Mouse (Mus musculus): Measurements from ENCODE around the gene Prr23a2. TPM values are rescaled to one million over a fixed set of nuclear protein-coding genes. Genes with fewer than 3 reads are reported as not detected.
"Not testable (repeated sequence)": the region's sequence is repeated elsewhere in the genome, so short reads cannot be mapped to it uniquely, and the experiment has no call there.

The Prr23a2 gene
- total RNA-seq (2017), result not detected in 2 replicates

DNA sequence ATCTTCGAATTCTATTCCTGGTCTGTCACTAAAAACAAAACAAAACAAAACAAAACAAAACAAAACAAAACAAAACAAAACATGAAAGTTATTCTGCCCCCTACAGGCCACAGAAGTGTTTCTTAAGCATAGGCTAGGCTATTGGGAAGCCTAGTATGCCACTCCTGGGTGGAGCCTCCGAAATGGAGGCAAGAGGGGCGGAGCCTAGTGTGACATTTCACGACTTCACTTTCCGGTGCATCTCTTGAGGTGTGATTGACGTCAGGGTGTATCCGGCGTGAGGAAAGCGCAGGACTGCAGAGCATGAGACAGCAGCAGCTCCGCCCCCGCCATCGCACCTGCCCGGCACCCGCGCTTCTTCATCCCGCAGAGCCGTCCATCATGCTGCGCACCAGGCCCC lies at the start of gene Prr23a2:
Gene Prr23a2 (plus strand): TSS at position 285 of the 400 bp plus-strand sequence.
- no peak for ATAC-seq (replicated peaks in 1 of 2; ENCODE audit: insufficient read depth in 1 of 2, low FRiP score in 2 of 2, low TSS enrichment in 1 of 2, low read depth in 1 of 2, poor library complexity in 2 of 2, severe bottlenecking in 2 of 2)

DNA sequence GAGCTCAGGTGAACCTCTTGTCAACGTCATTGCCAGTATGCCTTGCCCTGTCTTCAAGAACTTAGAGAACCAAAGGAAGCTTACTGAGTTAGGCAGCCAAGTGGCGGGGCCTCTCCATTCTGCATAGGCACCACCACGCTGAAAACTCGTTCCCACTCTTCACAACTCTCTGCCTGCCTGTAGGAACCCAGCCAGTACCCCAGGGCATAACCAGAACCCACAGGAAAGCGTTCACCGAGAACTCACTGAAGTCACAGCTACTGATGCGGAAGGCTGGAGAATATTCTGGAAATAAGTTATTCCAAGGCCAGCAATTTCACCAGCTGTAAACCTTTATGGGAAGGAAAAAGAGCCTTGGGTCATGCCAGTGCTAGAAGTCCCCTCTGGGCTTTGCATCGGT lies 48.7 kb upstream of the Prr23a2 start:
- ATAC-seq (replicated peaks in 1 of 2; ENCODE audit: insufficient read depth in 1 of 2, low FRiP score in 2 of 2, low TSS enrichment in 1 of 2, low read depth in 1 of 2, poor library complexity in 2 of 2, severe bottlenecking in 2 of 2), result no peak

DNA sequence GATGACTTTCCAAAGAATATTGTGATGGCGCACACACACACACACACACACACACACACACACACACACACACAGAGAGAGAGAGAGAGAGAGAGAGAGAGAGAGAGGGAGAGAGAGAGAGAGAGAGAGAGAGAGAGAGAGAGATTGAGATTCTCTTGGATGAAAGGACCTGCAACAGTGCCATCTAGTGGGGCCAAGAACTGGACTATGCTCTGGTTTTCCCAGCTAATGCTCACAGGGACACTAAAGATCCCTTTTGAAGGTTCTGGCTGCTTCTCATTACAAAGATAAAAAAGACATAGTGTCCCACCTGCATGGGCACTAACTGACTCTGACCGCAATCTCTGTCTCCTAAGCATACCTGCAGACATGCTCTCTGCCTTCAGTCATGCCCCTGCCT lies 46.8 kb upstream of the Prr23a2 start:
- not testable (repeated sequence) for ATAC-seq (replicated peaks in 1 of 2; ENCODE audit: insufficient read depth in 1 of 2, low FRiP score in 2 of 2, low TSS enrichment in 1 of 2, low read depth in 1 of 2, poor library complexity in 2 of 2, severe bottlenecking in 2 of 2)

DNA sequence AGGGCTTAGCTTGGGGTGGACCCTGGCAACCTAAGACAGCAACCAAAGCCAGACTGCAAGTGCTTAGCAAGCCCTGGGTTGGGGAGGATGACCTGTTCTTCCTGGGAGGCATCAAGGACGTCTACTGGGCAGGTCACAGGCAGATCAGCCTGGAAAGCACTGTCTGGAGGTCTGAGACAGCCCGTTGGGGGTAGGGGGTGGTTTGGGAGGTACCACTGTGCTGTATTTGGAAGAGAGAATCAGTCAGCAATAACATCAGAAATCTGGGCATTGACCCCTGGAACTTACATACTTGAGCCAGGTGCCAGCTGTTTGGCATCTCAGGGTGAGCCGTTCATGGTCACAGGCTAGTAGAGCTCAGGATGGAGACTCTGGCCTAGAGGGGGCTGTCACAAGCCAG lies 40.2 kb upstream of the Prr23a2 start:
- ATAC-seq (replicated peaks in 1 of 2; ENCODE audit: insufficient read depth in 1 of 2, low FRiP score in 2 of 2, low TSS enrichment in 1 of 2, low read depth in 1 of 2, poor library complexity in 2 of 2, severe bottlenecking in 2 of 2), result no peak

DNA sequence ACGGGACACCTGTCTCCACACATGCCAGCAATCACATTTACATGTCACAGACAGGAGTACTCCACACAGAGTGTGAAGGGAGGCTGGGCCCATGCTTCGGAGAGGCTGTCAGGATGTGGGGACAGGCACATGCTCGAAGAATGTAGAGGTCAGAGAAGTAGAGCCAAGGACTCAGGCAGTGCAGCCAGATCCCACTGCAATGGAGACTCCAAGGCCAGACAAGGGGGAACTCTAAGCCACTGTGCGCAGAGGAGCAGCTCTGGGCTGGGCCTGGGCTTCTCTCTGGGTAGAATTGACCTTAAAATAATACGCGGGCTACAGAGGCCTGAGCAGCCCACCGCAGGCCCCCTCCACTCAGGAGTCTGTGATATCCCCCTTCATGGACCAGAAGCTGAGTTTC lies 38.7 kb upstream of the Prr23a2 start:
- ATAC-seq (replicated peaks in 1 of 2; ENCODE audit: insufficient read depth in 1 of 2, low FRiP score in 2 of 2, low TSS enrichment in 1 of 2, low read depth in 1 of 2, poor library complexity in 2 of 2, severe bottlenecking in 2 of 2), result no peak

DNA sequence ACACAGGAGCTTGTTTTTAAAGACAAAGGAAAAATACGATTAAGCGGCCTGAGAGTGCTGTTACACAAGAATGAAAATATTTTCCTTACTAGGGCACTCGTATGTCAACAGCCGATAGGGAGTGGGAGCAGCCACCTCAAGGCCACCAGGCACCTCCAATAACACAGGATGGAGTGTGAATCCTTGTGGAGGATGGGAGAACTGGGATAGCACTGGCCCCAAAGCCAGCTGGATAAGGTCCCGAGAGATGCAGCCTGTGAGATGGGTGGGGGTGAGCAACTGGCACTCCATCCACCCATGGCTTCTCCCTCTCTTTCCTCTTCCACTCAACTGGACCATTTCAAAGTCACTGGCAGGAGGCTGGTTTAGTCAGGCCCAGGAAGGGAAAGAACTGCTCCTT lies 37.3 kb upstream of the Prr23a2 start:
- ATAC-seq (replicated peaks in 1 of 2; ENCODE audit: insufficient read depth in 1 of 2, low FRiP score in 2 of 2, low TSS enrichment in 1 of 2, low read depth in 1 of 2, poor library complexity in 2 of 2, severe bottlenecking in 2 of 2), result no peak

DNA sequence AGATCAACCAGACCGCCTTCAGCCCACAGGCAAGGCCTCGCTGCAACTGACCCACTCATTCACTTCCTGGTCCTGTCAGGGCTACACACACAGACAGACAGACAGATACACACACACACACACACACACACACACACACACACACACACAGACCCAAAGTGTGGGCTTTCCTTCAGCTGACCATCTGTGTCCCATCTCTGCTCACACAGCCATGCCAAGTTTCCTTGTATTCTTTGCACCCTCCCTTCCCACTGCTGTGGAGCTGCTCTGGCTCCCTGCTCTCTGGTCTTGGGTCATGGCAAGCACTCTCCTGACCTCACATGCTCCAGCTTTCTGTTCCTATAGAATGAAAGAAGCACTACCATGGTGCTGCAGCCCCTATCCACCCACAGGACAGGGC lies 36.8 kb upstream of the Prr23a2 start:
- ATAC-seq (replicated peaks in 1 of 2; ENCODE audit: insufficient read depth in 1 of 2, low FRiP score in 2 of 2, low TSS enrichment in 1 of 2, low read depth in 1 of 2, poor library complexity in 2 of 2, severe bottlenecking in 2 of 2), result no peak

DNA sequence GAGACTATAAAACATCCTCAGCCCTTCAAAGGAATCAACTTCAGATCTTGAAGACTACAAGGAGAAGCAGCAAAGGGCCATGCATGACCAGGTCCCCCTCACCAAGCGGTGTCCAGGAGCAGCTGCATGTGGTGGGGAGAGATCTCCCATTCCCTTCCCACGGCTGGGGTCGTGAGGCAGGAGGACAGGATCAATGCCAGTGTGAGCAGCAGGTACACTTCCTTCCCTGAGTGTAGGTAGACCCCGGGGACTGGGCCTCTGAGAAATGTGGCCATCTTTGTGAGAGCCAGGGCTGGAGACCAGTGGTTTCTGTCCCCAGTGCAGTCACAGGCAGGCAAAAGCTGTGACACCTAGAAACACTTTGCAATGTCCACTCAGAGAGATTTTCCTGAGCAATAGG lies 35.8 kb upstream of the Prr23a2 start:
- ATAC-seq (replicated peaks in 1 of 2; ENCODE audit: insufficient read depth in 1 of 2, low FRiP score in 2 of 2, low TSS enrichment in 1 of 2, low read depth in 1 of 2, poor library complexity in 2 of 2, severe bottlenecking in 2 of 2), result no peak

DNA sequence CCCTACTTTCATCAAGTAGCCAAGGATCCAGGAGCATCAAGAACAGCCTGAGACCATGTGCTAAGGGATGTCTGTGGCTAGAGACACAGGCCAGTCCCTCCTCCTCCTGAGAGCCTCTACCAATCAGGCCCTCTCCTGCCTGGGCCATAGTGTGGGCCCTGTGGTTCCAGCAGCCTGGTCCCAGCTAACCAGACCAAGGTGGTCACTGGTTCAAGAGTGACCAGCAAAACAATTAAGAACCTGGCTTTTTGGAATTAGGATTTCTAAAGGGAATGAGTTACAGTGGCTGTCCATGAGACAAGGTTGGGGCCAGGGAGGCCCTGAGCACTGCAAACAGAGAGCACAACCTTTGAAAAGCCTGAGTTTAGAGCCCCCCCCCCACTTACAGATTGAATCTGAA lies 35.2 kb upstream of the Prr23a2 start:
- ATAC-seq (replicated peaks in 1 of 2; ENCODE audit: insufficient read depth in 1 of 2, low FRiP score in 2 of 2, low TSS enrichment in 1 of 2, low read depth in 1 of 2, poor library complexity in 2 of 2, severe bottlenecking in 2 of 2), result no peak

DNA sequence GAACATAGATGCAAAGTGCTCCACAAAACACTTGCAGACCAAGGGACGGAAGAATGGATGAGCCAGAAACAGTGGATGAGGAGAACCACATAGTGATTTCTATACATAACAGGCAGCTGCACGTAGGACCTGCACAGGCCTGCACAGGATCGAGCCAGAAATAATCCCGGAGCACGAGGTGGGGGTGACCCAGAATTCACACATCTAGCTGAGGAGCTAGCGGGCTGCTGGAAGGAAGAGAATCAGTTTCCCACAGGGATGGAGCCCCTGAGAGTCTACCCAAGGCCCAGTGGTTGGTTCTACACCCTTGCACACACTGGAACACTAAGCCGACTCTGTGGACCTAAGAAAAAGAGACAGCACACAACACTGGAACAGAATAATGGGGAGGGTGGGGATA lies 32.5 kb upstream of the Prr23a2 start:
- no peak for ATAC-seq (replicated peaks in 1 of 2; ENCODE audit: insufficient read depth in 1 of 2, low FRiP score in 2 of 2, low TSS enrichment in 1 of 2, low read depth in 1 of 2, poor library complexity in 2 of 2, severe bottlenecking in 2 of 2)

DNA sequence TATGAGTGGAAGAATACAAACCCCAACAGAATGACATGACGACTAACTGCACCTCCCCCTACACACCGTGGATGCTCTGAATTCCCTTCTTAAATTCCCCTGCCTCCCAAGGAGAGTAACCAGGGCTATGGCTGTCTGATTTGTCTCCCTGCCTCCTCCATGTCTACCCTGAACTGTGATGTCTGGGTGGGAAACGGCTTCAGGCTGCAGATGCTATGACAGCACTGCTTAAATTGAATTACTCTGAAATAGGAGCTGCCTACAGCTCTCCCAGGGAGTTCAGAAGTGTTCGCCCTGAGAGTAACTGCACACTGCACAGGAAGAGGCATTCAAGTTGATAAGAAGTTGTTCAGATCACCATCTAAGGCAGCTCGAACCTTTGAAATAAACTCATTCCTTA lies 26.8 kb upstream of the Prr23a2 start:
- ATAC-seq (replicated peaks in 1 of 2; ENCODE audit: insufficient read depth in 1 of 2, low FRiP score in 2 of 2, low TSS enrichment in 1 of 2, low read depth in 1 of 2, poor library complexity in 2 of 2, severe bottlenecking in 2 of 2), result no peak

DNA sequence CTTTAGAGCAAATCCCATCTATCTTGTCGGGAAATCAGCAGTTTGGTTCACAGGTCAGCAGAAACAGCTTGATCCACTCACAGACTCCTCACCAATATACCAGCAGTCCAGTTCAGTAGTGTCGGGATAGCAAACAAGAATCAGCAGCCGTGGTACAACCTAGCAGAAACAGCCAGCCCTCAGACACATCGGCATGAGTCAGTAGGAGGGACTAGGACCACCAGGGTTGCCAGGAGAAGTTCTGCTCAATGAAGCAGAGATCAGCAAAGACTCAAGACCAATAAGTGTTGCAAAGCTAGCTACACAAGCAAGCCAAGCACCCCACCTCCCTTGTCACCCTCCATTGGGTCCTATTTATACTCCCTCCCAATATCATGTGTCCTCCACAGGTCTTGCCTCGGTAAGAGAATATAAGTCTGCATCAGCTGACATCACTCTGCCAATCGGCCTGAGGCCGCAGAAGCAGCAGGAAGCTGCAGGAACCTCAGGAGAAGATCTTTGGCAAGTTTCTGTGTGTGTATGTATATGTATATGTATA lies 18.7 kb upstream of the Prr23a2 start:
- ATAC-seq (replicated peaks in 1 of 2; ENCODE audit: insufficient read depth in 1 of 2, low FRiP score in 2 of 2, low TSS enrichment in 1 of 2, low read depth in 1 of 2, poor library complexity in 2 of 2, severe bottlenecking in 2 of 2), result no peak

DNA sequence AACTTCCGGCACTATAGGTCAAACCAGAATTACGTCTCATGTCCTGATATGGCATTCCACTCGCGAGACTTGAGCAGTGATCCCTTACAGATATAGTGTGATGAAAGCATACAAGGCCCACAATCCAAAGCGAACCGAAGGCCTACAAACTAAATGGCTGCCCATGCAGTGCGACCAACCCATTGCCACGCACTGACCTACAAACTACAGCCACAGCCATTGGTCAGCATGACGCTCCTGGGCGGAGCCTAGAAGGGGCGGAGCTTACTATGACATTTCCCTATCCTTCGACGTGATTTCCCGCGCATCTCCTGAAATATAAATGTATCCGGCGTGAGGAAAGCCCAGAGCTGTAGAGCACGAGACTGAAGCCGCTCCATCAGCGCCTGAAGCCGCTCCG lies 14.2 kb upstream of the Prr23a2 start, which contains the start of gene Prr23a1:
Gene Prr23a1 (plus strand): TSS at position 387 of the 400 bp plus-strand sequence.
- ATAC-seq (replicated peaks in 1 of 2; ENCODE audit: insufficient read depth in 1 of 2, low FRiP score in 2 of 2, low TSS enrichment in 1 of 2, low read depth in 1 of 2, poor library complexity in 2 of 2, severe bottlenecking in 2 of 2), result no peak

DNA sequence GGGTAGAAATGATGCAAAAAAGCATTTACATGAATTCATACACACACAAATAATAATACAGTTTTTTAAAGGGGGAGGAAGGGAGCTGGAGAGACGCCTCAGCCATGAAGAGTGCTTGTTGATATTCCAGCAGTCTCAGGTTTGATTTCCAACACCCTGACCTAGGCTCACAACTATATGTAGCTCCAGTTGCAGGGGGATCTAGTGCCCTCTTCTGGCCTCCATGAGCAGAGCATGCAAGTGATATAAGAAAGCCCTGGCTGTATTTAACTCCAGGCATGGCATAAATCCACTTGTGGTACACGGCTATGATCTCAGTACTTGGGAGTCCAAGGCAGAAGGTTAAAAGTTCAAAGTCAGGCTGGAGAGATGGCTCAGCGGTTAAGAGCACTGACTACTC lies 7.2 kb downstream of the Prr23a2 start:
- no peak for ATAC-seq (replicated peaks in 1 of 2; ENCODE audit: insufficient read depth in 1 of 2, low FRiP score in 2 of 2, low TSS enrichment in 1 of 2, low read depth in 1 of 2, poor library complexity in 2 of 2, severe bottlenecking in 2 of 2)

DNA sequence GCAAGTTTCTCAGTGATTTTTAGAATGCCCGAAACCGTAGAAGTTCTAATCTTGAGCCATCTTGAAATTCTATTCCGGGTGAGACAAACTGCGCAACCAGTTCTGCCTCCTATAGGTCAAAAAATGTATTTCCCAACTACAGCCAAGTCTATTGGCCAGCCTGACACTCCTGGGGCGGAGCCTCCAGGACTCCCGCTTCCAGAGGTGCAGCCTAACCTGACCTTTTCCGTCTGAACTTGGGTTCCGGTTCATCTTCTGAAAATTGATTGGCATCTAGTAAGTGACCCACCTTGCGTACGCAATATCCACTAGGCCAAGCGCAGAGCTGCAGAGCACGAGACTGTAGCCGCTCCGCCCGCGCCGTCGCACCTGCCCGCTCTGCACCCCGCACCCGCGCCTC lies 8.3 kb downstream of the Prr23a2 start, which contains the start of gene Prr23a3:
Gene Prr23a3 (plus strand): TSS at position 197 of the 400 bp plus-strand sequence.
- no peak for ATAC-seq (replicated peaks in 1 of 2; ENCODE audit: insufficient read depth in 1 of 2, low FRiP score in 2 of 2, low TSS enrichment in 1 of 2, low read depth in 1 of 2, poor library complexity in 2 of 2, severe bottlenecking in 2 of 2)

DNA sequence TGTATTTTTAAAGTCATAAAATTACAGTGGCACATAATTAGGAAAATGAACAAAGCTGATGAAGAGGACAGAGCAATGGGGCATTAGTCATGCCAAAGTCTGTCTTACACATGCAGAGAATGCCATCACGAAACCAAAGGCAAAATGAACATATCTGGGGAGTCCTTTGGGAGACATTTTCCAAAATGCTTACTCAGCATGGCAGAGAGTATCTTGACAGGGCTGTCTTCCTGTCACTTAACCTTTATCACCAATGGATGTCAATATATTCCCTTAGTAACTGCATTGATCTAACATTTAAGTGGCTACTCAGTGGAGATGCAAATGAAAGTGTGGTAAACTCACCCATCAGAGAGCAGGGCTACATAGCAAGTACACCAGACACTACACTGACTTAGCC lies 45.2 kb downstream of the Prr23a2 start:
- no peak for ATAC-seq (replicated peaks in 1 of 2; ENCODE audit: insufficient read depth in 1 of 2, low FRiP score in 2 of 2, low TSS enrichment in 1 of 2, low read depth in 1 of 2, poor library complexity in 2 of 2, severe bottlenecking in 2 of 2)

DNA sequence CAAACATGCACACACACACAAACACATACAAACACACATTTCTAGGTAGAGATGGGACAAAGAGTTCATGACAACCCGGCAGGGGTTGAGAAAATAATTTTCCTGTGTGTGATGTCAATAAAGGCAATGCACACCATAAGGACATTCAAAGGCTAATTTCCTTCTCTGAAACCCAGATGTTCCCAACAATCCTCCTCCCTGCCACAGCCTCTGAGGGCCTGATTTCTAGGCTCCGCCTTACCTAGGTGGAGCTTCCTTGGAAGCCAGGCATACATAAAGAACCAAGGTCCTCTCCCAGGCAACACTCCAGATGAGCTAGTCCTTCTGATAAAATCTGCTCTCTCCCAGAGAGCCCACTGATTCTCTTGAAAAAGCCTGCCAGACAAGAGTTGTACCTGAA lies 46.5 kb downstream of the Prr23a2 start, which contains the start of gene 7420426K07Rik:
Gene 7420426K07Rik (plus strand): TSS at position 301 of the 400 bp plus-strand sequence.
- no peak for ATAC-seq (replicated peaks in 1 of 2; ENCODE audit: insufficient read depth in 1 of 2, low FRiP score in 2 of 2, low TSS enrichment in 1 of 2, low read depth in 1 of 2, poor library complexity in 2 of 2, severe bottlenecking in 2 of 2)

All from hematopoietic stem cell, adult 5-6 weeks (primary cell).